ENCODE assay signal across 21 mouse cellular contexts in the genomic region with DNA sequence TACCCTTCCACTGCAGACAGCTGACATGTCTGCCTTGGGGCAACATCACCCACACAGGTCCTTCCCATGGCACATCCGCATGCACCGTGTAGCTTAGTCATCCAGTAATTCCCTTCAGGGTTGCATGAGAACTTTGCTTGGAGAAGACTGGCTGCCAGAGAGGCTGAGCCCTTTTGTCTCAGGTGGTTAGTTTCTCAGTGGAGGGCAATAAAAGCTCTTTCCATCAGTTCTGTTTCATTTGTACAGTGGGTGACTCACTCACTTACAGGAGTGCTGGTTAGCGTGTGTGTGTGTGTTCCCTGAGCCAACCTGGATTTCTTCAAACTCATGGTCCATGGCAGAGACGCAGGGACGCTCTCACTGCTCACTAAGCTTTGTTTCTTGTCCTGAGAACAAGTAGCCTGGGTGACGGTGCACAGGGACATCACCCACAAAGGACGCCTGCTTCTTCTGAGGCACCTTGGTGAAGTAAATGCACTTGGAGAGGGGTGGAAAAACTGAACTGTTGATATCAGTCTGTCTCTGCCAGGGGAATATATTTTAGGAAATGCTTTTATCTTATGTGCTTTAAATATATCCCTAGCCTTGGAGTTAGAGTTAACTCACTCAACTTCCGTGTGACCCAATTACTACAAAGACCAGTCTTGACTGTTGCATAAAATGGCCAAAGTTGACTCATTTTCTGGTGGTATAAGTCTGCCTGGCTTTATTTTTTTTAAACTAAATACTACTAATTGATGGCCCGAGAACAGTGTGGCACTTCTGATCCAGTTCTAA.
DNase-seq lines count a peak whose midpoint lies in the region; ATAC-seq and TF ChIP-seq lines count a peak whose summit lies in the region.
"Had no signal": no experiment of that assay in that cellular context is flagged by ENCODE, and none has a peak within 500 bp of the region (broad histone marks: within the 10 kb centered on the region; RNA-seq: fewer than 3 reads in every experiment).

No protein-coding gene starts in this region.

- peak overlapping the region; percentile 32 for H3K4me2 ChIP-seq in heart, embryonic 16.5 days (ENCODE audit: low read depth, low read length)
- no peak overlapping the region for H3K4me2 ChIP-seq in liver, embryonic 11.5 days
- no peak overlapping the region for H3K4me2 ChIP-seq in forebrain, postnatal 0 days (ENCODE audit: low read depth)
- H3K4me2 ChIP-seq in forebrain, embryonic 14.5 days (ENCODE audit: low read length): no peak overlapping the region

- H3K27ac ChIP-seq in heart, embryonic 16.5 days (ENCODE audit: low read length): peak overlapping the region; percentile 52
- H3K27ac ChIP-seq in embryonic facial prominence, embryonic 10.5 days (replicated peaks): peak overlapping the region; percentile 44; the same call in 1 of the 2 replicates
- H3K27ac ChIP-seq in limb, embryonic 10.5 days: 0 out of 2 replicates have a peak overlapping the region, but pooled peaks have one; percentile 15
- no peak overlapping the region for H3K27ac ChIP-seq in liver, embryonic 11.5 days (ENCODE audit: low read depth, low read length)
- H3K27ac ChIP-seq in forebrain, postnatal 0 days (ENCODE audit: low read depth, low read length): no peak overlapping the region
- no peak overlapping the region for H3K27ac ChIP-seq in forebrain, embryonic 14.5 days (ENCODE audit: low read depth, low read length)
- H3K27ac ChIP-seq: hindbrain, embryonic 10.5 days had no signal

- no peak overlapping the region for H3K4me3 ChIP-seq in heart, embryonic 16.5 days (ENCODE audit: low read length)
- H3K4me3 ChIP-seq in embryonic facial prominence, embryonic 10.5 days: no peak overlapping the region
- H3K4me3 ChIP-seq in limb, embryonic 10.5 days: no peak overlapping the region
- no peak overlapping the region for H3K4me3 ChIP-seq in liver, embryonic 11.5 days (ENCODE audit: low read depth, low read length)
- H3K4me3 ChIP-seq in forebrain, postnatal 0 days (ENCODE audit: low read depth, low read length): no peak overlapping the region
- H3K4me3 ChIP-seq in forebrain, embryonic 14.5 days (ENCODE audit: low read depth, low read length): no peak overlapping the region
- H3K4me3 ChIP-seq: erythroblast, embryonic 14.5 days; hindbrain, embryonic 10.5 days had no signal

- ATAC-seq in heart, embryonic 16.5 days (replicated peaks; ENCODE audit: extremely low read depth, insufficient read depth, low FRiP score): peak; percentile 50; the same call in 1 of the 2 replicates
- ATAC-seq in liver, embryonic 11.5 days (replicated peaks; ENCODE audit: low FRiP score): no peak
- no peak for ATAC-seq in forebrain, postnatal 0 days
- ATAC-seq in forebrain, embryonic 14.5 days: no peak
- ATAC-seq: CD4-positive, CD25-positive, alpha-beta regulatory T cell, adult 4 months; liver, postnatal 0 days had no signal

- 59% methylated on average over 9 of the region's 9 CpGs for WGBS in heart, embryonic 16.5 days
- 91% methylated on average over 9 of the region's 9 CpGs for WGBS in embryonic facial prominence, embryonic 10.5 days
- WGBS in limb, embryonic 10.5 days: 96% methylated on average over 9 of the region's 9 CpGs
- 84% methylated on average over 9 of the region's 9 CpGs for WGBS in liver, embryonic 11.5 days
- WGBS in forebrain, postnatal 0 days: 90% methylated on average over 9 of the region's 9 CpGs
- WGBS in forebrain, embryonic 14.5 days: 90% methylated on average over 9 of the region's 9 CpGs

- H3K27me3 ChIP-seq in heart, embryonic 16.5 days (ENCODE audit: control insufficient read depth, insufficient read depth, low read length): no peaks in the 10 kb centered on the region
- H3K27me3 ChIP-seq in embryonic facial prominence, embryonic 10.5 days (replicated peaks; ENCODE audit: low read depth, poor library complexity, severe bottlenecking): peaks cover 15% of the 10 kb centered on the region; the same call in 1 of the 2 replicates
- H3K27me3 ChIP-seq in limb, embryonic 10.5 days (ENCODE audit: low read depth, poor library complexity, severe bottlenecking): peaks cover 26% of the 10 kb centered on the region
- H3K27me3 ChIP-seq in liver, embryonic 11.5 days (replicated peaks; ENCODE audit: control insufficient read depth, insufficient read depth, low read length): no peaks in the 10 kb centered on the region
- no peaks in the 10 kb centered on the region for H3K27me3 ChIP-seq in forebrain, postnatal 0 days (ENCODE audit: insufficient read depth, low read length)
- H3K27me3 ChIP-seq in forebrain, embryonic 14.5 days (replicated peaks; ENCODE audit: control insufficient read depth, insufficient read depth, low read length): no peaks in the 10 kb centered on the region

- H3K9ac ChIP-seq in heart, embryonic 16.5 days (ENCODE audit: low read length): 0 out of 2 replicates have a peak overlapping the region, but pooled peaks have one; percentile 2
- H3K9ac ChIP-seq in liver, embryonic 11.5 days (ENCODE audit: low read depth, low read length): no peak overlapping the region
- H3K9ac ChIP-seq in forebrain, postnatal 0 days: no peak overlapping the region
- no peak overlapping the region for H3K9ac ChIP-seq in forebrain, embryonic 14.5 days (ENCODE audit: low read length)
- H3K9ac ChIP-seq: liver, postnatal 0 days had no signal

- no peaks in the 10 kb centered on the region for H3K9me3 ChIP-seq in heart, embryonic 16.5 days (replicated peaks; ENCODE audit: control insufficient read depth, low read length)
- H3K9me3 ChIP-seq in embryonic facial prominence, embryonic 10.5 days: no peaks in the 10 kb centered on the region
- H3K9me3 ChIP-seq in limb, embryonic 10.5 days (replicated peaks): no peaks in the 10 kb centered on the region
- no peaks in the 10 kb centered on the region for H3K9me3 ChIP-seq in liver, embryonic 11.5 days (ENCODE audit: control insufficient read depth, low read length)
- H3K9me3 ChIP-seq in forebrain, postnatal 0 days (ENCODE audit: low read length): no peaks in the 10 kb centered on the region
- no peaks in the 10 kb centered on the region for H3K9me3 ChIP-seq in forebrain, embryonic 14.5 days (replicated peaks; ENCODE audit: control insufficient read depth, low read length)
- H3K9me3 ChIP-seq: G1E; hindbrain, embryonic 10.5 days had no signal

- peaks cover 47% of the 10 kb centered on the region for H3K4me1 ChIP-seq in heart, embryonic 16.5 days (ENCODE audit: control insufficient read depth, insufficient read depth, low read length)
- peaks cover 26% of the 10 kb centered on the region for H3K4me1 ChIP-seq in embryonic facial prominence, embryonic 10.5 days
- peaks cover 51% of the 10 kb centered on the region for H3K4me1 ChIP-seq in limb, embryonic 10.5 days
- H3K4me1 ChIP-seq in liver, embryonic 11.5 days (replicated peaks; ENCODE audit: control insufficient read depth, insufficient read depth, low read length): peaks cover 18% of the 10 kb centered on the region
- no peaks in the 10 kb centered on the region for H3K4me1 ChIP-seq in forebrain, postnatal 0 days (ENCODE audit: insufficient read depth)
- H3K4me1 ChIP-seq in forebrain, embryonic 14.5 days (ENCODE audit: control insufficient read depth, insufficient read depth, low read length): no peaks in the 10 kb centered on the region

- TF ChIP-seq CTCF in forebrain, postnatal 0 days (IDR thresholded peaks at IDR 0.05; ENCODE audit: low read depth): no peak

- no peak for DNase-seq in heart, postnatal 10 days
- peak; percentile 58 for DNase-seq in NIH3T3 (ENCODE audit: low read depth)
- no peak for DNase-seq in embryonic facial prominence, embryonic 10.5 days (ENCODE audit: low spot score)
- no peak for DNase-seq in limb, embryonic 10.5 days (ENCODE audit: low spot score)
- no peak for DNase-seq in liver, embryonic 11.5 days (ENCODE audit: low spot score)
- no peak for DNase-seq in forebrain, postnatal 0 days
- no peak for DNase-seq in forebrain, embryonic 14.5 days (ENCODE audit: low spot score)
- DNase-seq: adrenal gland, adult 2 months; cerebellum, adult 11 months; cerebellum, postnatal 25 days; gastrocnemius, postnatal 25 days; kidney, postnatal 10 days; liver, postnatal 0 days; lung, postnatal 14 days; right cerebral cortex, adult 18-20 months; thymus, postnatal 36 days had no signal

- intact Hi-C loops in heart, postnatal 10 days (cut with DNase I): no loop called here

- no peaks in the 10 kb centered on the region for H3K36me3 ChIP-seq in heart, embryonic 16.5 days (ENCODE audit: control insufficient read depth, insufficient read depth)
- no peaks in the 10 kb centered on the region for H3K36me3 ChIP-seq in embryonic facial prominence, embryonic 10.5 days (replicated peaks)
- no peaks in the 10 kb centered on the region for H3K36me3 ChIP-seq in limb, embryonic 10.5 days
- H3K36me3 ChIP-seq in liver, embryonic 11.5 days (ENCODE audit: control insufficient read depth, insufficient read depth, low read length): no peaks in the 10 kb centered on the region
- no peaks in the 10 kb centered on the region for H3K36me3 ChIP-seq in forebrain, postnatal 0 days (ENCODE audit: insufficient read depth)
- H3K36me3 ChIP-seq in forebrain, embryonic 14.5 days (ENCODE audit: control insufficient read depth, insufficient read depth, low read length): no peaks in the 10 kb centered on the region
- H3K36me3 ChIP-seq: hindbrain, embryonic 10.5 days had no signal

Comparison
In these comparisons a context has a peak if more than half of its experiments do, and no peak if none do; other contexts are left out.
1. H3K27ac ChIP-seq: peak in heart, embryonic 16.5 days (single experiment), embryonic facial prominence, embryonic 10.5 days (single experiment) and limb, embryonic 10.5 days (single experiment); none in liver, embryonic 11.5 days (single experiment), forebrain, postnatal 0 days (single experiment) and forebrain, embryonic 14.5 days (single experiment).